Mouse (Mus musculus) liver, embryonic 14.5 days (tissue): ENCODE measurements around the gene Nhlh2.

Experiments
- CTCF ChIP-seq: IDR thresholded peaks from 2 replicates; pipeline ENCODE4 v1.5.1; 2016; ENCODE audit warnings: antibody characterized with exemption, low read depth, control low read depth
- EP300 ChIP-seq: IDR thresholded peaks from 2 replicates; pipeline ENCODE4 v1.6.1; 2016; ENCODE audit warnings: antibody characterized with exemption, low read depth

- no peak for TF ChIP-seq CTCF
- no peak for TF ChIP-seq EP300
Observed at GRCm38 (mm10) chr3:102052036-102052435, 42.2 kb downstream of the Nhlh2 start.
